Mouse (Mus musculus) lung, embryonic 16.5 days (tissue): ENCODE measurements around the gene Lekr1. TPM values are rescaled to one million over a fixed set of nuclear protein-coding genes. Genes with fewer than 3 reads are reported as not detected.

ENCODE experiments used
- ATAC-seq: fragments of 200-750 bp; cut with Nextera tagmentation; 2 replicates; pipeline ENCODE4 v1.8.0; 2017; ENCODE audit warnings: low read depth, mild to moderate bottlenecking, moderate library complexity
- H3K27ac ChIP-seq: fragments of 300-500 bp; sonication (generic); 2 replicates; pipeline ENCODE4 v1.5.1; 2014; ENCODE audit warnings: mild to moderate bottlenecking, control low read depth, low read length
- H3K27me3 ChIP-seq: fragments of 300-500 bp; sonication (generic); 2 replicates; pipeline ENCODE4 v1.6.1; 2014; ENCODE audit warnings: low read depth, low read length, mixed read lengths; ENCODE audit not compliant: control insufficient read depth, insufficient read depth
- H3K36me3 ChIP-seq: fragments of 300-500 bp; sonication (generic); 2 replicates; pipeline ENCODE4 v1.6.1; 2014; ENCODE audit warnings: low read length; ENCODE audit not compliant: control insufficient read depth, insufficient read depth
- H3K4me1 ChIP-seq: fragments of 300-500 bp; sonication (generic); replicated peaks from 2 replicates; pipeline ENCODE4 v1.6.1; 2014; ENCODE audit warnings: low read length, mixed read lengths; ENCODE audit not compliant: control insufficient read depth, insufficient read depth
- H3K4me2 ChIP-seq: fragments of 300-500 bp; sonication (generic); 2 replicates; pipeline ENCODE4 v1.6.1; 2014; ENCODE audit warnings: low read depth, low read length, control low read depth
- H3K4me3 ChIP-seq: fragments of 300-500 bp; sonication (generic); 2 replicates; pipeline ENCODE4 v1.5.1; 2014; ENCODE audit warnings: mild to moderate bottlenecking, low read length, control low read depth
- H3K9ac ChIP-seq: fragments of 300-500 bp; sonication (generic); 2 replicates; pipeline ENCODE4 v1.6.1; 2014; ENCODE audit warnings: low read length, control low read depth
- H3K9me3 ChIP-seq: fragments of 300-500 bp; sonication (generic); 2 replicates; pipeline ENCODE4 v1.6.1; 2016; ENCODE audit warnings: low read length; ENCODE audit not compliant: control insufficient read depth
- WGBS: fragments of 180-500 bp; shearing (Covaris S2); extraction: QIAGEN DNeasy Blood & Tissue Kit; methylation state at CpG from one replicate; pipeline ENCODE4 v1.1.7; 2014; 5-methylcytosine and 5-hydroxymethylcytosine counted together
- polyA plus RNA-seq: library from polyadenylated mRNA; unstranded; fragments of >200 nt; fragmentation: Nextera tagmentation; extraction: Ambion mirVana; gene quantifications from 2 replicates; pipeline ENCODE4 v1.2.1, GENCODE M21; 2015

The Lekr1 gene
- polyA plus RNA-seq, 1 experiment from 2014 or later = 10.1 TPM

DNA sequence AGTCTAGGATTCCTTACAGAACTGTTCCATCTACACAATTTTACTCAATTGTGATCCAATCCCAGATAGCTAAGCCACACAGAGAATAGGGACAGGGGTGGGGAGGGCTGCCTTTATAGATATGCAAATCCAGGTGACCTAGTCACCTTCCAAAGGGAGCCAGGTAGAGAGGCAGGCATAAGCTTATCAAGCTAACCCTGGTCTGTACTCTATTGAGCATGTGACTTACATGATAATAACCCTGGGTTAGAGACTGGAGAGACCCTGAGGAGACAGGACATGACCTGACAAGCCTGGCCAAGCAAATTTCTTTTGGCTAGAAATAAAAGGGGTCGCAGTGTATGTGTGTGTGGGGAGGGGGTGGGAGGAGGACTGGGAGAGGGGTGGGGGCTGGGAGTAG, 17.1 kb upstream of the Lekr1 start:
- WGBS = 59% methylated on average over 1 of the region's 1 CpGs
- Histone ChIP-seq H3K27me3 (no peaks in the 10 kb centered on the region), H3K4me2 (no peak overlapping the region), H3K9ac (no peak overlapping the region), H3K27ac (no peak overlapping the region), H3K4me3 (no peak overlapping the region), H3K9me3 (no peaks in the 10 kb centered on the region), H3K36me3 (no peaks in the 10 kb centered on the region), H3K4me1 (peaks cover 5% of the 10 kb centered on the region)
- no peak for ATAC-seq

DNA sequence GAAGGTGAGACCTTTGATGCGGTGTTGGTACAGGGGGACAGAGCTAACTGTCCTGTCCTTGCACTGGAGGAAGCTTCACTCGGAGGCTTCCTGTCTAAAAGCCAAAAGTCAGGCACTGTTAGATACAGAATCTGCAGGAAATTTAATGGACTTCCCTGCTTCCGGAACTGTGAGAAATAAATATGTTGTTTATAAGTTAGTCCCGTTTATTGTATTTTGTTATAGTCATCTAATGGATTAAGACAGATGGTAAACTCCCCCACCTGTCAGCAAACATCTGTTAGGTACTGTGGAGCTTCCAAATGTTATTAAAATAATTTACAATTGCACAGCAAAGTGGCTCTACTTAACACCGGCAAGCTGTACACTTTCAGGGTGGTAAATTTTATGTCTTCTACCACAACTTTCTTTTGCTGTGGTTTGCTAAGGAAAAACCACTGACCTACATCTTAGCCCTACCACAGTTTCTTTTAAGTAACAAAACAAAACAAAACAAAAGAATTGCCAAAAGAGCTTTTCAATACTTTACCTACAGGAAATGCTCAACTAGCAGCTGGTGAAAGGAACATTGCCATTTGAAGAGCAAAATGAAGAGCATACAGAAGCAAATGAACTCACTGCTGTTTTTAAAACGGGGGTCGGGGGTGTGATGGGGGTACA, 15.7 kb upstream of the Lekr1 start:
- H3K9ac ChIP-seq = no peak overlapping the region
- H3K4me3 ChIP-seq = no peak overlapping the region
- no peaks in the 10 kb centered on the region for H3K27me3 ChIP-seq
- no peak for ATAC-seq
- H3K4me1 ChIP-seq = peaks cover 5% of the 10 kb centered on the region
- H3K4me2 ChIP-seq = no peak overlapping the region
- 61% methylated on average over 7 of the region's 7 CpGs for WGBS
- no peaks in the 10 kb centered on the region for H3K9me3 ChIP-seq
- no peak overlapping the region for H3K27ac ChIP-seq
- H3K36me3 ChIP-seq = no peaks in the 10 kb centered on the region

DNA sequence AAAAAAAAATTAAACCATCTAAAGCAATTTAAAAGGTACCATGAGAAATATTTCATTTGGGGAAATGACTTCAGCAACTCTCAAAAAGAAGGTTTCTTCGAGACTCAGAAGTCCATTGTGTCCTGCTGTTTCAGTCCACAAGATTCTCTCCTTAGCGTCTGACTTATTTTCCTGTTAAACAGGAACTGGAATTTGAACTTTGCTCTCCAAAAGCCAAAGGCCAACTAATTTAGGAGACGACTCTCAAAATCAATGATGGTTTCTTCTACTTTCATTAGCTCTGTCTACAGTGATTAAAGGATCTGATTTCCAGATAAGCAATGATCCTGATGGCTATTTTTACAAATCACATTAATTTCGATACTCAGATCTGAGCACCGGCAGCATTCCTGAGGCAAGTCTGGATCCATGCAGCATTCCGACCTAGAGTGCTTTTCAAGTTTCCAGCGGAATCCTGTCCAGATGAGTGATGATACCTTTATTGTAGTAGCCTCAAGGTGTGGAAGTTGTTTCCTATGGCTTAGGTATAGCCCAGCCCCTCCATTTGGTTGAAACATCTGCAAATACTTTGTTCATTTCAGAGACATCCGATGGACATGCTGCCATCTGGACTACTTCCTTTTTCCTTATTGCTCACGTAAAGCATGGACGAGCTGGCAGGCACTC, 11.4 kb upstream of the Lekr1 start:
- H3K4me1 ChIP-seq = peaks cover 5% of the 10 kb centered on the region
- H3K9ac ChIP-seq = no peak overlapping the region
- H3K4me2 ChIP-seq = no peak overlapping the region
- H3K4me3 ChIP-seq = no peak overlapping the region
- H3K27me3 ChIP-seq = no peaks in the 10 kb centered on the region
- no peaks in the 10 kb centered on the region for H3K36me3 ChIP-seq
- no peaks in the 10 kb centered on the region for H3K9me3 ChIP-seq
- ATAC-seq = no peak
- WGBS = 45% methylated on average over 10 of the region's 10 CpGs
- H3K27ac ChIP-seq = no peak overlapping the region

DNA sequence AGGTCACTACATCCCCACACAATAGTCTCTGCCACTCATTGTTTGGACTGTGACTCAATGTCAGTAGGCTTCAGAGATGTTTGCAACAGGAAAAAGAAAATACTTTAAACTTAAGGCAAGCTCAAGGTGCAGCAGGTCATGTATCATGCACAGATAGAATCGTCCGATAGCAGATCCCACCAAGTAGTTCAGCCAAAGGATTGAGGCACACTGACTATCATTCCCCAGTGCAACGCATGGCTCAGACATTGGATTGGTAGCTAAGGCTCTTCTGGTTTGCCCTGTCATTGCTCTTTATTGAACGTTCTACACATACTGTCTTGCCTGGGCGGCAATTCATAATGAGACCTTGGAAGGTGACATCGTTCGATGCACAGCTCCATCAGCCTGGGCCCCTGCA, 9.6 kb upstream of the Lekr1 start:
- H3K4me2 ChIP-seq = no peak overlapping the region
- H3K9ac ChIP-seq = no peak overlapping the region
- 76% methylated on average over 7 of the region's 7 CpGs for WGBS
- H3K4me1 ChIP-seq = peaks cover 5% of the 10 kb centered on the region
- H3K9me3 ChIP-seq = no peaks in the 10 kb centered on the region
- no peaks in the 10 kb centered on the region for H3K36me3 ChIP-seq
- no peak for ATAC-seq
- no peak overlapping the region for H3K4me3 ChIP-seq
- H3K27me3 ChIP-seq = no peaks in the 10 kb centered on the region
- H3K27ac ChIP-seq = no peak overlapping the region

DNA sequence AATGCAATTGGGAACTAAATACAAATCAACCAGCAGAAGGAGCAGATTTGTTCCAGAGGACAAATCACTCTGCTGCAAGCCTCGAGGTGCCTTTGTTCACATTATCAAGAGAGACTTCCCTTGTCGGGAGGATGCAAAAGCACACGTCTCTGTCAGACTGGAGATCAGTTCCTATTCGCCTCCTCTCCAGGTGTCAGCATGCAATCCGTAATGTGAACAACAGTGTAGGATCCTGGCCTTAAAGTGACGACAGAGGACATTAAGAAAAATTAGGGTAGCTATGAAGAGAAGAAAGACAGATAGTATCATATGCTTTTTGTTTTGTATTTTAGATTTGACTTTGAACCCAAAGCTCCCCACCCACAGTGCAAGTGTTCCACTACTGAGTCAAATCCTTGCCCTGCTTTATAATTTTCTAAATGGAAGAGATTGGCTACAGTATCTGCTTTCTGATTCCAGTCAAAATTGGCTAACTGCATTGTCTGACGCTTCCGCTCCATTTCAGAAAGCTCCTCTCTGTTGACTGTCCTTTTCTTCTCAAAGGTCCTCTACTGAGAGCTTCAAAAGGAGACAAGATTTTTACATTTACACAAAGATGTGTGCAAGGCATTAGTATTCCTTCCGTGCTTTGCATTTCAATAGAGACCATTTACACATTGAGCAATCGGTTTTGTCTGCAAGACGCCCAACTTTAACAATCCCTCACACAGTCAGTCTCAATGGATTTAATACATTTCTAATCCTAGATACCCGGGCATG, 8.9 kb upstream of the Lekr1 start:
- no peak overlapping the region for H3K4me3 ChIP-seq
- WGBS = 61% methylated on average over 12 of the region's 12 CpGs
- H3K4me1 ChIP-seq = peaks cover 5% of the 10 kb centered on the region
- no peaks in the 10 kb centered on the region for H3K27me3 ChIP-seq
- no peak overlapping the region for H3K27ac ChIP-seq
- H3K9ac ChIP-seq = no peak overlapping the region
- no peaks in the 10 kb centered on the region for H3K36me3 ChIP-seq
- H3K9me3 ChIP-seq = no peaks in the 10 kb centered on the region
- H3K4me2 ChIP-seq = no peak overlapping the region
- no peak for ATAC-seq

DNA sequence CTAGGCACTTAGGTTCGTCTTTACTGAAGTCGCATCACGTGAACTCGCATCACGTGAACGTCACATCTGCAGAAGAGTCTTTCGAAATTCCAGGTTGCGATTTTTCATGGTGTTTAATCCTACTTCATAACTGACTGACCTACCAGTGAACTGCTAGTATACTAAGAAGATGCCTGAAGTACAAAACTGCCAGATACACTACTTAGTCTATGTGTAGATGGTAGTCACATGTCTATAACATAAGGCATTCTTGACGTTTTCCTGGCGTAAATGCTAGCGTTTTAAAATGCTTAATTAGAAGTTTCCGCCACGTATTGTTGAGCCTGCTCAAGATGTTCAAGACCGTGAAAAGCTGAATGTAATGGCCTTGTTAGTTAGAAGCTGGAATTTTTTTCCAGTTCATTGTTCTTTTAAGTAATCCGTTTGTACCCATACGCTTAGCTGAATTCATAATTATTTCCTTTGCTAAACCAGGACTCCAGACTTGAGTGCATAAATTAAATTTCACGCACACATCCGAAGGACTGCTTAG, 7.9 kb upstream of the Lekr1 start:
- 31% methylated on average over 18 of the region's 18 CpGs for WGBS
- Histone ChIP-seq H3K4me1 (peaks cover 3% of the 10 kb centered on the region), H3K9me3 (no peaks in the 10 kb centered on the region), H3K36me3 (no peaks in the 10 kb centered on the region), H3K27ac (0 out of 2 replicates have a peak overlapping the region, but pooled peaks have one; percentile 87), H3K9ac (peak overlapping the region; percentile 81), H3K27me3 (no peaks in the 10 kb centered on the region), H3K4me3 (peak overlapping the region; percentile 61), H3K4me2 (peak overlapping the region; percentile 95)
- no peak for ATAC-seq

DNA sequence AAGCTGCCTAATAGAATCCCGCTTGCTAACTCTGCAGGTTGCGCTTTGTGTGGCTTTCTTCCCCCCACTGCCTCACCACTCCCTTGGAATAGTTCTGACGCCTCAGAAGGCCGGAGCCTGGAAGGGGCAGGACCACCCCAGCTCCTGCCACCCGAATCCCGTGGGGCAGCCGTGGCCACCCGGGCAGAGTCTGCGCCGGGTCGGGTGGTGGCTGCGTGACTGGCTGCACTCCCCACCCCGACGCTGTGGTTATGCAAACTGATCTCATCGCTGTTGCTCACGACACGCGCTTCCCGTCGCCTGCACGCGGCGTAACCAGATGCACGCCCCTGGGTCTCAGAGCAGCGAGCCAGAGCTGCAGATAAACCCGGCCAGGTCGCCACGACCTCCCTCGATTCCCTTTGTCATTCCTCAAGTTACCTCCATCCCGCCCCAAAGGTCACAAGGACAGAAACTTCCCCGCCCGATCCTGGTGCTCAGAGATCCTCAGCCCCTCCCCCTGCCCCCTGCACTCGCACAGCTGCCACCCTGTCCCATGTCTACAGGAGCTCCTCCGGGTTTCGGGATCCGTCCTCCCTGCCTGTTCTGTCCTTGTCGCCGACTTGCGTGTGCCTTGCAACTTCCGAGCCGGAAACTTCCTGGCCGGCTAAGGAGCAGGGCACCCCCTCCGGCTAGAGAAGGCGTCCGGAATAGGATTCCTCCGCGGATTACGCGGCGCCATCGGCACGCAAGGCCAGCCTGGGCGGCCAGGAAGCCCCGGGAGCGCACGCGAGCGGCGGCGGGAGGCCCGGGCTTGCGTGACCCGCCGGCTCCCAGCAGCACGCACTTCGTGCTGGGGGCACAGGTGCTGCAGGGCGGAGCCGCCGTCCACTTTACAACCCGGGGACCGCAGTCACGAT, 7.1 kb upstream of the Lekr1 start:
- no peaks in the 10 kb centered on the region for H3K27me3 ChIP-seq
- peak overlapping the region; percentile 95 for H3K4me2 ChIP-seq
- peak overlapping the region; percentile 87 for H3K27ac ChIP-seq
- WGBS = under 1% methylated on average over 72 of the region's 72 CpGs
- no peaks in the 10 kb centered on the region for H3K36me3 ChIP-seq
- peak; percentile 90 for ATAC-seq
- H3K9ac ChIP-seq = peak overlapping the region; percentile 81
- H3K4me1 ChIP-seq = peaks cover 3% of the 10 kb centered on the region; the same call in 1 of the 2 replicates
- H3K9me3 ChIP-seq = no peaks in the 10 kb centered on the region
- peak overlapping the region; percentile 61 for H3K4me3 ChIP-seq

DNA sequence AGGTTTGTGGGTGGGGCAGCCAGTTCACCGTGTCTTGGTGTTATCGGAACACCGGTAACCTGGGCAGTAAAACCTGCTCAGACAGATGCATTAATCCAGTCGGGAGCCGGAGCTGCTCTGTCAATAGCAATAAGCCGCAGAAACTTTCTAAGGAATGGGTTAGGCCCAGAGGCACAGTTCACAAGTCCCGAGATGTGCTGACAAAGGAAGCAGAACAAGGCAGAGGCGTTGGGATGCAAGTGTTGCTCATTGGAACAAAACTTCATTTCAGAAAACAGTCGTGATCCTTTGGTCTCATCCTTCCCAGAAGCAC, 6.5 kb upstream of the Lekr1 start:
- H3K9me3 ChIP-seq = no peaks in the 10 kb centered on the region
- no peaks in the 10 kb centered on the region for H3K36me3 ChIP-seq
- H3K27me3 ChIP-seq = no peaks in the 10 kb centered on the region
- H3K4me2 ChIP-seq = peak overlapping the region; percentile 95
- H3K4me1 ChIP-seq = peaks cover 3% of the 10 kb centered on the region; the same call in 1 of the 2 replicates
- ATAC-seq = no peak; the same call in 1 of the 2 replicates
- H3K27ac ChIP-seq = peak overlapping the region; percentile 87
- peak overlapping the region; percentile 61 for H3K4me3 ChIP-seq
- 3% methylated on average over 9 of the region's 9 CpGs for WGBS
- H3K9ac ChIP-seq = peak overlapping the region; percentile 81
